ENCODE assay signal across 8 mouse cellular contexts in the genomic region with DNA sequence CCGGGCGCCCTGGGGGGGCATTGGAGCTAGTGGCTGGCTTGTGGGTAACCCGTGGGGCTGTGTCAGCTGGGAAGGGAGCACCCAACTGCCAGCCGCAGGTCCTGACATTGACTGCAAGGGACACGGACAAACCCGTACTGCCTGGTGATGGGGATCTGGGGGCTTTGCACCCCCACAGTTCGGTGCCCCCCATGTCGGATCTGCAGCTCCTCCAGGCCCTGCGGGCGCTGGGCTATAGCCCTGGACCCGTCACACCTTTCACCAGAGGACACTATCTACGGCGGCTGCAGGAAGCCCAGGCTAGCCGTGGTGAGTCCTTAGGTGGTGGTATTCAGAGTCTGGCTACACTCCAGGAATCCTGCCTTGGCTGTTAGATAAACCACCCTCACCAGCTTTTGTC. TPM values are rescaled to one million over a fixed set of nuclear protein-coding genes. Genes with fewer than 3 reads are reported as not detected.
DNase-seq lines count a peak whose midpoint lies in the region; ATAC-seq lines count a peak whose summit lies in the region.
"Had no signal": no experiment of that assay in that cellular context is flagged by ENCODE, and none has a peak within 500 bp of the region (broad histone marks: within the 10 kb centered on the region; RNA-seq: fewer than 3 reads in every experiment).

No protein-coding gene starts in this region.

- peak overlapping the region; percentile 81; the same call in 1 of the 2 replicates for H3K9ac ChIP-seq in heart, embryonic 14.5 days (ENCODE audit: low read length)
- peak overlapping the region; percentile 60; the same call in 1 of the 2 replicates for H3K9ac ChIP-seq in midbrain, embryonic 13.5 days (replicated peaks)
- no peak overlapping the region for H3K9ac ChIP-seq in midbrain, embryonic 15.5 days
- 0 out of 2 replicates have a peak overlapping the region, but pooled peaks have one; percentile 7 for H3K9ac ChIP-seq in limb, embryonic 11.5 days (ENCODE audit: low read length)
- no peak overlapping the region for H3K9ac ChIP-seq in stomach, embryonic 15.5 days

- H3K36me3 ChIP-seq in heart, embryonic 14.5 days (ENCODE audit: control insufficient read depth, insufficient read depth, low read length): peaks cover 20% of the 10 kb centered on the region
- H3K36me3 ChIP-seq in midbrain, embryonic 13.5 days: peaks cover 22% of the 10 kb centered on the region; the same call in 1 of the 2 replicates
- no peaks in the 10 kb centered on the region for H3K36me3 ChIP-seq in midbrain, embryonic 15.5 days (replicated peaks)
- peaks cover 10% of the 10 kb centered on the region; the same call in 1 of the 2 replicates for H3K36me3 ChIP-seq in limb, embryonic 11.5 days (ENCODE audit: control insufficient read depth, insufficient read depth, low read length)
- H3K36me3 ChIP-seq in stomach, embryonic 15.5 days: peaks cover 20% of the 10 kb centered on the region

- no peak overlapping the region; a peak in 1 of 4 replicates for H3K4me3 ChIP-seq in heart, embryonic 14.5 days (ENCODE audit: control insufficient read depth in 1 of 2, insufficient read depth in 1 of 2, low read depth in 1 of 2, low read length in 2 of 2)
- 0 out of 2 replicates have a peak overlapping the region, but pooled peaks have one; percentile 53 for H3K4me3 ChIP-seq in midbrain, embryonic 13.5 days (replicated peaks)
- H3K4me3 ChIP-seq in midbrain, embryonic 15.5 days: no peak overlapping the region
- H3K4me3 ChIP-seq in limb, embryonic 11.5 days (ENCODE audit: low read depth, low read length): no peak overlapping the region; the same call in 1 of the 2 replicates
- peak overlapping the region; percentile 78 for H3K4me3 ChIP-seq in stomach, embryonic 15.5 days (replicated peaks)

- WGBS in heart, embryonic 14.5 days: 82% methylated on average over 14 of the region's 14 CpGs
- WGBS in midbrain, embryonic 13.5 days: 92% methylated on average over 14 of the region's 14 CpGs
- 91% methylated on average over 14 of the region's 14 CpGs for WGBS in midbrain, embryonic 15.5 days
- 94% methylated on average over 14 of the region's 14 CpGs for WGBS in limb, embryonic 11.5 days
- WGBS in stomach, embryonic 15.5 days: 92% methylated on average over 14 of the region's 14 CpGs

- peak overlapping the region; percentile 86 for H3K4me2 ChIP-seq in heart, embryonic 14.5 days (ENCODE audit: low read length)
- H3K4me2 ChIP-seq in midbrain, embryonic 13.5 days (replicated peaks): peak overlapping the region; percentile 94; the same call in 1 of the 2 replicates
- no peak overlapping the region for H3K4me2 ChIP-seq in midbrain, embryonic 15.5 days
- no peak overlapping the region for H3K4me2 ChIP-seq in limb, embryonic 11.5 days (ENCODE audit: low read depth, severe bottlenecking)
- H3K4me2 ChIP-seq in stomach, embryonic 15.5 days: peak overlapping the region; percentile 98

- DNase-seq in heart, adult 8-10 months (ENCODE audit: low spot score): no peak
- peak; percentile 21 for DNase-seq in limb, embryonic 11.5 days (ENCODE audit: low spot score)
- DNase-seq in left cerebral cortex, adult 9 months (ENCODE audit: low spot score in 2 of 2): no peak
- DNase-seq: gastrocnemius, postnatal 36 days had no signal

- H3K27ac ChIP-seq in heart, embryonic 14.5 days (replicated peaks in 1 of 2; ENCODE audit: control insufficient read depth in 1 of 2, insufficient read depth in 1 of 2, low read depth in 2 of 2, low read length in 2 of 2): no peak overlapping the region
- no peak overlapping the region for H3K27ac ChIP-seq in midbrain, embryonic 13.5 days
- no peak overlapping the region for H3K27ac ChIP-seq in midbrain, embryonic 15.5 days
- no peak overlapping the region for H3K27ac ChIP-seq in limb, embryonic 11.5 days (replicated peaks; ENCODE audit: low read depth, low read length)
- H3K27ac ChIP-seq in stomach, embryonic 15.5 days: no peak overlapping the region

- H3K4me1 ChIP-seq in heart, embryonic 14.5 days (ENCODE audit: control insufficient read depth in 2 of 2, insufficient read depth in 2 of 2, low read length in 2 of 2): peaks cover 4 to 13% of the 10 kb centered on the region in 2 experiments; a peak in 3 of 4 replicates
- peaks cover 26% of the 10 kb centered on the region for H3K4me1 ChIP-seq in midbrain, embryonic 13.5 days (replicated peaks)
- peaks cover 18% of the 10 kb centered on the region for H3K4me1 ChIP-seq in midbrain, embryonic 15.5 days
- H3K4me1 ChIP-seq in limb, embryonic 11.5 days (ENCODE audit: control insufficient read depth, insufficient read depth, low read length): peaks cover 4% of the 10 kb centered on the region; the same call in 1 of the 2 replicates
- peaks cover 25% of the 10 kb centered on the region for H3K4me1 ChIP-seq in stomach, embryonic 15.5 days

- H3K9me3 ChIP-seq in heart, embryonic 14.5 days (ENCODE audit: control insufficient read depth, low read length): no peaks in the 10 kb centered on the region
- H3K9me3 ChIP-seq in midbrain, embryonic 13.5 days: no peaks in the 10 kb centered on the region
- H3K9me3 ChIP-seq in midbrain, embryonic 15.5 days: no peaks in the 10 kb centered on the region
- H3K9me3 ChIP-seq in limb, embryonic 11.5 days (ENCODE audit: control insufficient read depth, low read length): no peaks in the 10 kb centered on the region
- no peaks in the 10 kb centered on the region for H3K9me3 ChIP-seq in stomach, embryonic 15.5 days

- no peaks in the 10 kb centered on the region for H3K27me3 ChIP-seq in heart, embryonic 14.5 days (ENCODE audit: control insufficient read depth, insufficient read depth, low read length)
- no peaks in the 10 kb centered on the region for H3K27me3 ChIP-seq in midbrain, embryonic 13.5 days
- no peaks in the 10 kb centered on the region for H3K27me3 ChIP-seq in midbrain, embryonic 15.5 days (replicated peaks)
- H3K27me3 ChIP-seq in limb, embryonic 11.5 days (ENCODE audit: control insufficient read depth, insufficient read depth, low read length): no peaks in the 10 kb centered on the region
- no peaks in the 10 kb centered on the region for H3K27me3 ChIP-seq in stomach, embryonic 15.5 days (replicated peaks)

- ATAC-seq in heart, embryonic 14.5 days (ENCODE audit: insufficient number of reproducible peaks, insufficient read depth, low FRiP score, low read depth): no peak
- no peak for ATAC-seq in midbrain, embryonic 13.5 days
- ATAC-seq in midbrain, embryonic 15.5 days (replicated peaks): no peak
- ATAC-seq in limb, embryonic 11.5 days (ENCODE audit: insufficient number of reproducible peaks, low FRiP score, low TSS enrichment, low read depth): no peak
- no peak for ATAC-seq in stomach, embryonic 15.5 days (ENCODE audit: insufficient read depth, low FRiP score, low read depth)

RNA-seq across cellular contexts. Expression of a gene that starts 1.6 kb away (rescaled TPM):
- polyA plus RNA-seq in heart, embryonic 14.5 days (2014; fragmentation: Nextera tagmentation; extraction: Ambion mirVana): 16.7 and 20.7 TPM in 2 replicates
- under 1 TPM in 1 of 4 experiments, not detected in 3; 0.11 TPM for total RNA-seq in heart, adult 8-10 months (2022)
- 14.9 and 16.1 TPM in 2 replicates for polyA plus RNA-seq in midbrain, embryonic 13.5 days (2015; fragmentation: Nextera tagmentation; extraction: Ambion mirVana)
- polyA plus RNA-seq in midbrain, embryonic 15.5 days (2015; fragmentation: Nextera tagmentation; extraction: Ambion mirVana): 6.5 and 6.7 TPM in 2 replicates
- polyA plus RNA-seq in limb, embryonic 11.5 days (2014; fragmentation: Nextera tagmentation; extraction: Ambion mirVana): 21.5 and 23.9 TPM in 2 replicates
- polyA plus RNA-seq in stomach, embryonic 15.5 days (2015; fragmentation: Nextera tagmentation; extraction: Ambion mirVana): 42.3 and 46.2 TPM in 2 replicates

RNA-seq across cellular contexts. Expression of a gene that starts 10.8 kb away (rescaled TPM):
- polyA plus RNA-seq in heart, embryonic 14.5 days (2014; fragmentation: Nextera tagmentation; extraction: Ambion mirVana): 84.5 and 86.1 TPM in 2 replicates
- total RNA-seq in heart, adult 8-10 months (2022): 10 to 100 TPM; 70.0 to 72.7 (median 71.3) TPM
- 83.7 and 96.9 TPM in 2 replicates for polyA plus RNA-seq in midbrain, embryonic 13.5 days (2015; fragmentation: Nextera tagmentation; extraction: Ambion mirVana)
- polyA plus RNA-seq in midbrain, embryonic 15.5 days (2015; fragmentation: Nextera tagmentation; extraction: Ambion mirVana): 101 and 102 TPM in 2 replicates
- 109 and 119 TPM in 2 replicates for polyA plus RNA-seq in limb, embryonic 11.5 days (2014; fragmentation: Nextera tagmentation; extraction: Ambion mirVana)
- polyA plus RNA-seq in stomach, embryonic 15.5 days (2015; fragmentation: Nextera tagmentation; extraction: Ambion mirVana): 92.2 and 98.2 TPM in 2 replicates

RNA-seq across cellular contexts. Expression of a gene that starts 11.8 kb away (rescaled TPM):
- 10.8 TPM in 2 replicates for polyA plus RNA-seq in heart, embryonic 14.5 days (2014; fragmentation: Nextera tagmentation; extraction: Ambion mirVana)
- 10 to 100 TPM; 20.8 to 33.7 (median 22.0) TPM for total RNA-seq in heart, adult 8-10 months (2022)
- 4.8 and 5.4 TPM in 2 replicates for polyA plus RNA-seq in midbrain, embryonic 13.5 days (2015; fragmentation: Nextera tagmentation; extraction: Ambion mirVana)
- 7.4 and 7.7 TPM in 2 replicates for polyA plus RNA-seq in midbrain, embryonic 15.5 days (2015; fragmentation: Nextera tagmentation; extraction: Ambion mirVana)
- 3.4 and 4.1 TPM in 2 replicates for polyA plus RNA-seq in limb, embryonic 11.5 days (2014; fragmentation: Nextera tagmentation; extraction: Ambion mirVana)
- 10.8 and 10.9 TPM in 2 replicates for polyA plus RNA-seq in stomach, embryonic 15.5 days (2015; fragmentation: Nextera tagmentation; extraction: Ambion mirVana)

RNA-seq across cellular contexts. Expression of a gene that starts 25.7 kb away (rescaled TPM):
- polyA plus RNA-seq in heart, embryonic 14.5 days (2014; fragmentation: Nextera tagmentation; extraction: Ambion mirVana): 57.1 and 62.4 TPM in 2 replicates
- total RNA-seq in heart, adult 8-10 months (2022): 10 to 100 TPM; 44.3 to 52.2 (median 46.2) TPM
- polyA plus RNA-seq in midbrain, embryonic 13.5 days (2015; fragmentation: Nextera tagmentation; extraction: Ambion mirVana): 17.0 and 21.7 TPM in 2 replicates
- 25.0 and 28.7 TPM in 2 replicates for polyA plus RNA-seq in midbrain, embryonic 15.5 days (2015; fragmentation: Nextera tagmentation; extraction: Ambion mirVana)
- 68.9 and 78.6 TPM in 2 replicates for polyA plus RNA-seq in limb, embryonic 11.5 days (2014; fragmentation: Nextera tagmentation; extraction: Ambion mirVana)
- polyA plus RNA-seq in stomach, embryonic 15.5 days (2015; fragmentation: Nextera tagmentation; extraction: Ambion mirVana): 80.9 and 81.8 TPM in 2 replicates

RNA-seq across cellular contexts. Expression of a gene that starts 36.3 kb away (rescaled TPM):
- 3.6 TPM in 2 replicates for polyA plus RNA-seq in heart, embryonic 14.5 days (2014; fragmentation: Nextera tagmentation; extraction: Ambion mirVana)
- total RNA-seq in heart, adult 8-10 months (2022): 10 to 100 TPM; 11.2 to 15.0 (median 13.9) TPM
- polyA plus RNA-seq in midbrain, embryonic 13.5 days (2015; fragmentation: Nextera tagmentation; extraction: Ambion mirVana): 4.9 and 5.3 TPM in 2 replicates
- polyA plus RNA-seq in midbrain, embryonic 15.5 days (2015; fragmentation: Nextera tagmentation; extraction: Ambion mirVana): 6.5 and 6.8 TPM in 2 replicates
- polyA plus RNA-seq in limb, embryonic 11.5 days (2014; fragmentation: Nextera tagmentation; extraction: Ambion mirVana): 2.7 and 3.1 TPM in 2 replicates
- polyA plus RNA-seq in stomach, embryonic 15.5 days (2015; fragmentation: Nextera tagmentation; extraction: Ambion mirVana): 8.0 TPM in 2 replicates

Comparison
In these comparisons a context has a peak if more than half of its experiments do, and no peak if none do; other contexts are left out.
1. H3K4me2 ChIP-seq: peak in heart, embryonic 14.5 days (single experiment), midbrain, embryonic 13.5 days (single experiment) and stomach, embryonic 15.5 days (single experiment); none in midbrain, embryonic 15.5 days (single experiment) and limb, embryonic 11.5 days (single experiment).
2. H3K4me3 ChIP-seq: peak in midbrain, embryonic 13.5 days (single experiment) and stomach, embryonic 15.5 days (single experiment); none in heart, embryonic 14.5 days (0 of 2), midbrain, embryonic 15.5 days (single experiment) and limb, embryonic 11.5 days (single experiment).
3. H3K9ac ChIP-seq: peak in heart, embryonic 14.5 days (single experiment), midbrain, embryonic 13.5 days (single experiment) and limb, embryonic 11.5 days (single experiment); none in midbrain, embryonic 15.5 days (single experiment) and stomach, embryonic 15.5 days (single experiment).